ENCODE assay signal across 22 mouse cellular contexts in the genomic region with DNA sequence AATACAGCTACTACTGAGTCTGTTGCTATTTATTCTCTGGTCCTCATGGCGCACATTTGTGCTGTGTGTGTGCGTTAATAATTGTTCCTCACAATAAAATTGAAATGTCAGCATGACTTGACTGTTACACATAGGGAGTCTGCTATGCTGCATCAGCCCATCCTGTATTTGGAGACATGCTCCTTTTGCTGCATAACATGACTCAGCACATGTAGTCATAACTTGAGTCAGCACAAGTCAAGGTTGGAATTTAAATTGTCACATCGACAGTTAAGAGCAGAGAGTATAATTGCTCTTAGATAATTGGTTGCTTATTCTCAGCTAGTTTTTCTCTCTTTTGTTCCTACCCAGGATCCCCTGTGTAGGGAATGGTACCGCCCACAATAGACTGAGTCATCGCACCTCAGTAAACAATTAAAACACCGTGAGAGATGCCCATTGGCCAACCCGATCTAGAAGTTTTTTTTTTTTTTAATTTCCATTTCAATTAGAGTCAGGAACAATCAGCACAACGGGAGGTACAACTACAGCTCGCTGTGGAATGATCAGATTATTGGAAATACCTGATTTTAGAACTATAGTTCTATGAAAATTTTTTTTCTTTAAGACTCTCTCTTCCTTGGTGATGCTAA. TPM values are rescaled to one million over a fixed set of nuclear protein-coding genes. Genes with fewer than 3 reads are reported as not detected.
DNase-seq lines count a peak whose midpoint lies in the region; ATAC-seq and TF ChIP-seq lines count a peak whose summit lies in the region.
"Had no signal": no experiment of that assay in that cellular context is flagged by ENCODE, and none has a peak within 500 bp of the region (broad histone marks: within the 10 kb centered on the region; RNA-seq: fewer than 3 reads in every experiment).

No protein-coding gene starts in this region.

- no peaks in the 10 kb centered on the region for H3K9me3 ChIP-seq in intestine, embryonic 14.5 days (ENCODE audit: control insufficient read depth, low read length)
- H3K9me3 ChIP-seq in intestine, embryonic 15.5 days: no peaks in the 10 kb centered on the region
- no peaks in the 10 kb centered on the region for H3K9me3 ChIP-seq in G1E (replicated peaks)
- H3K9me3 ChIP-seq: forebrain, embryonic 15.5 days; heart, embryonic 13.5 days; hindbrain, embryonic 10.5 days; hindbrain, embryonic 15.5 days; limb, embryonic 12.5 days; liver, embryonic 15.5 days had no signal

- peaks cover 16% of the 10 kb centered on the region; the same call in 1 of the 2 replicates for H3K36me3 ChIP-seq in intestine, embryonic 14.5 days (ENCODE audit: control insufficient read depth, insufficient read depth, low read length)
- peaks cover 4% of the 10 kb centered on the region; the same call in 1 of the 2 replicates for H3K36me3 ChIP-seq in intestine, embryonic 15.5 days
- peaks cover 50% of the 10 kb centered on the region for H3K36me3 ChIP-seq in G1E (replicated peaks)
- H3K36me3 ChIP-seq: forebrain, embryonic 15.5 days; hindbrain, embryonic 15.5 days; liver, embryonic 15.5 days had no signal

- H3K9ac ChIP-seq in intestine, embryonic 14.5 days (ENCODE audit: low read length): no peak overlapping the region
- H3K9ac ChIP-seq in intestine, embryonic 15.5 days: no peak overlapping the region
- H3K9ac ChIP-seq: forebrain, embryonic 15.5 days; heart, embryonic 13.5 days; hindbrain, embryonic 15.5 days; limb, embryonic 12.5 days; liver, embryonic 15.5 days; lung, embryonic 14.5 days had no signal

- H3K4me2 ChIP-seq in intestine, embryonic 14.5 days (ENCODE audit: low read length): no peak overlapping the region
- no peak overlapping the region for H3K4me2 ChIP-seq in intestine, embryonic 15.5 days (replicated peaks)
- H3K4me2 ChIP-seq: forebrain, embryonic 15.5 days; heart, embryonic 13.5 days; hindbrain, embryonic 15.5 days; limb, embryonic 12.5 days; liver, embryonic 15.5 days; lung, embryonic 14.5 days had no signal

- peak; percentile 37 to 80 for DNase-seq in adrenal gland, adult (ENCODE audit: inconsistent age in 2 of 2, low spot score in 1 of 2)
- DNase-seq in adrenal gland, postnatal 10 days: no peak
- no peak for DNase-seq in intestine, embryonic 14.5 days (ENCODE audit: low spot score)
- no peak for DNase-seq in G1E (ENCODE audit: low spot score)
- no peak for DNase-seq in B cell, adult 2 months
- no peak for DNase-seq in Muller cell, postnatal 12 days (ENCODE audit: inconsistent ontology term)
- DNase-seq: cerebellum, adult 8-10 months; cerebellum, postnatal 25 days; heart, postnatal 10 days; lung, embryonic 14.5 days; right cerebral cortex, postnatal 25 days; thymus, postnatal 14 days had no signal

- no peak overlapping the region for H3K4me3 ChIP-seq in intestine, embryonic 14.5 days (ENCODE audit: low read depth, low read length)
- no peak overlapping the region for H3K4me3 ChIP-seq in intestine, embryonic 15.5 days (replicated peaks)
- no peak overlapping the region for H3K4me3 ChIP-seq in G1E (ENCODE audit: low read depth, low read length)
- H3K4me3 ChIP-seq: forebrain, embryonic 15.5 days; heart, embryonic 13.5 days; hindbrain, embryonic 10.5 days; hindbrain, embryonic 15.5 days; limb, embryonic 12.5 days; liver, embryonic 15.5 days had no signal

- no peak for TF ChIP-seq CTCF in G1E (IDR thresholded peaks at IDR 0.05; ENCODE audit: low read depth, low read length)

- H3K27me3 ChIP-seq in intestine, embryonic 14.5 days (replicated peaks; ENCODE audit: control insufficient read depth, insufficient read depth, low read length): no peaks in the 10 kb centered on the region
- no peaks in the 10 kb centered on the region for H3K27me3 ChIP-seq in intestine, embryonic 15.5 days (replicated peaks)
- H3K27me3 ChIP-seq in G1E (ENCODE audit: insufficient read depth, low read length): no peaks in the 10 kb centered on the region
- H3K27me3 ChIP-seq: forebrain, embryonic 15.5 days; heart, embryonic 13.5 days; hindbrain, embryonic 15.5 days; limb, embryonic 12.5 days; liver, embryonic 15.5 days had no signal

- ATAC-seq in intestine, embryonic 14.5 days (replicated peaks; ENCODE audit: low FRiP score, low TSS enrichment, low read depth): 0 out of 2 replicates have a peak, but pooled peaks have one; percentile 36
- ATAC-seq in intestine, embryonic 15.5 days: no peak
- ATAC-seq in G1E (ENCODE audit: extremely low read depth, insufficient number of reproducible peaks, low FRiP score, poor library complexity, severe bottlenecking): 0 out of 2 replicates have a peak, but pooled peaks have one; percentile 22
- ATAC-seq: CD4-positive, CD25-positive, alpha-beta regulatory T cell, adult 4 months; forebrain, embryonic 15.5 days; inflammation-experienced regulatory T-cells, adult 6 months; midbrain, embryonic 16.5 days had no signal

- peaks cover 8% of the 10 kb centered on the region; the same call in 1 of the 2 replicates for H3K4me1 ChIP-seq in intestine, embryonic 14.5 days (replicated peaks; ENCODE audit: control insufficient read depth, insufficient read depth, low read length)
- no peaks in the 10 kb centered on the region for H3K4me1 ChIP-seq in intestine, embryonic 15.5 days (replicated peaks)
- H3K4me1 ChIP-seq in G1E (ENCODE audit: insufficient read depth, low read depth, low read length): peaks cover 2% of the 10 kb centered on the region; the same call in 1 of the 2 replicates
- H3K4me1 ChIP-seq: forebrain, embryonic 15.5 days; hindbrain, embryonic 10.5 days; hindbrain, embryonic 15.5 days; limb, embryonic 12.5 days; liver, embryonic 15.5 days had no signal

- H3K27ac ChIP-seq in intestine, embryonic 14.5 days (ENCODE audit: low read depth): no peak overlapping the region
- no peak overlapping the region for H3K27ac ChIP-seq in intestine, embryonic 15.5 days
- H3K27ac ChIP-seq: forebrain, embryonic 15.5 days; heart, embryonic 13.5 days; hindbrain, embryonic 10.5 days; hindbrain, embryonic 15.5 days; limb, embryonic 12.5 days; liver, embryonic 15.5 days had no signal

- 96% methylated on average over 9 of the region's 9 CpGs for WGBS in intestine, embryonic 14.5 days
- 97% methylated on average over 9 of the region's 9 CpGs for WGBS in intestine, embryonic 15.5 days

RNA-seq across cellular contexts. Expression of gene Plod2, which starts 55.0 kb away (rescaled TPM):
- 100 to 1,000 TPM in 1 of 2 experiments, 10 to 100 TPM in 1; 95.6 to 128 TPM for total RNA-seq in adrenal gland, postnatal 10 days (2021)
- 49.1 and 53.7 TPM in 2 replicates for polyA plus RNA-seq in intestine, embryonic 14.5 days (2014; fragmentation: Nextera tagmentation; extraction: Ambion mirVana)
- 48.1 and 53.8 TPM in 2 replicates for polyA plus RNA-seq in intestine, embryonic 15.5 days (2015; fragmentation: Nextera tagmentation; extraction: Ambion mirVana)
- total RNA-seq in G1E (2014; fragmentation: Nextera tagmentation) (155 and 157 TPM in 2 replicates), G1E (2017) (108 and 123 TPM in 2 replicates)
- polyA plus RNA-seq in G1E (2012): 4.0 and 4.9 TPM in 2 replicates

Comparison
In these comparisons a context has a peak if more than half of its experiments do, and no peak if none do; other contexts are left out.
1. DNase-seq: peak in adrenal gland, adult (2 of 2); none in adrenal gland, postnatal 10 days (single experiment), intestine, embryonic 14.5 days (single experiment), G1E (single experiment), B cell, adult 2 months (0 of 2) and Muller cell, postnatal 12 days (single experiment).